12 mouse cellular contexts compared by ENCODE assay signal in genomic region chrX:12296264-12297053, GRCm38 (mm10).
A peak's percentile ranks its signal among the peaks of the same experiment; 100 is the strongest.
DNase-seq lines count a peak whose midpoint lies in the region; ATAC-seq lines count a peak whose summit lies in the region.
"Had no signal": no experiment of that assay in that cellular context is flagged by ENCODE, and none has a peak within 500 bp of the region (broad histone marks: within the 10 kb centered on the region; RNA-seq: fewer than 3 reads in every experiment).

No protein-coding gene starts in this region.

- H3K4me2 ChIP-seq in hindbrain, embryonic 12.5 days (replicated peaks): no peak overlapping the region
- peak overlapping the region; percentile 48 for H3K4me2 ChIP-seq in liver, embryonic 13.5 days
- no peak overlapping the region for H3K4me2 ChIP-seq in neural tube, embryonic 15.5 days
- H3K4me2 ChIP-seq: kidney, embryonic 15.5 days had no signal

- H3K9ac ChIP-seq in hindbrain, embryonic 12.5 days: no peak overlapping the region
- H3K9ac ChIP-seq in liver, embryonic 13.5 days: peak overlapping the region; percentile 56
- H3K9ac ChIP-seq in neural tube, embryonic 15.5 days (replicated peaks): no peak overlapping the region
- H3K9ac ChIP-seq: kidney, embryonic 15.5 days had no signal

- no peak overlapping the region for H3K27ac ChIP-seq in hindbrain, embryonic 12.5 days
- no peak overlapping the region for H3K27ac ChIP-seq in hindbrain, embryonic 10.5 days
- H3K27ac ChIP-seq in liver, embryonic 13.5 days: peak overlapping the region; percentile 91
- no peak overlapping the region for H3K27ac ChIP-seq in neural tube, embryonic 15.5 days (replicated peaks)
- H3K27ac ChIP-seq: kidney, embryonic 15.5 days had no signal

- no peak overlapping the region for H3K4me3 ChIP-seq in hindbrain, embryonic 12.5 days
- H3K4me3 ChIP-seq in hindbrain, embryonic 10.5 days: no peak overlapping the region
- H3K4me3 ChIP-seq in liver, embryonic 13.5 days (replicated peaks): peak overlapping the region; percentile 18; the same call in 1 of the 2 replicates
- no peak overlapping the region for H3K4me3 ChIP-seq in neural tube, embryonic 15.5 days (replicated peaks)
- H3K4me3 ChIP-seq: kidney, embryonic 15.5 days had no signal

- peaks cover 22% of the 10 kb centered on the region for H3K27me3 ChIP-seq in hindbrain, embryonic 12.5 days
- H3K27me3 ChIP-seq in hindbrain, embryonic 10.5 days (ENCODE audit: insufficient read depth, poor library complexity, severe bottlenecking): peaks cover 78% of the 10 kb centered on the region
- no peaks in the 10 kb centered on the region for H3K27me3 ChIP-seq in liver, embryonic 13.5 days
- 0 out of 2 replicates have a peak, but pooled peaks cover 6% of the 10 kb centered on the region for H3K27me3 ChIP-seq in neural tube, embryonic 15.5 days (replicated peaks)

- 67% methylated on average over 9 of the region's 9 CpGs for WGBS in hindbrain, embryonic 12.5 days
- 68% methylated on average over 9 of the region's 9 CpGs for WGBS in hindbrain, embryonic 10.5 days
- 30% methylated on average over 9 of the region's 9 CpGs for WGBS in liver, embryonic 13.5 days (ENCODE audit: insufficient replicate concordance)
- WGBS in neural tube, embryonic 15.5 days: 75% methylated on average over 9 of the region's 9 CpGs

- H3K4me1 ChIP-seq in hindbrain, embryonic 12.5 days: 0 out of 2 replicates have a peak, but pooled peaks cover 2% of the 10 kb centered on the region
- peaks cover 11% of the 10 kb centered on the region for H3K4me1 ChIP-seq in hindbrain, embryonic 10.5 days (replicated peaks)
- peaks cover 30% of the 10 kb centered on the region for H3K4me1 ChIP-seq in liver, embryonic 13.5 days (replicated peaks)
- H3K4me1 ChIP-seq in neural tube, embryonic 15.5 days: no peaks in the 10 kb centered on the region
- H3K4me1 ChIP-seq: kidney, embryonic 15.5 days had no signal

- ATAC-seq in hindbrain, embryonic 12.5 days (ENCODE audit: low FRiP score): 0 out of 2 replicates have a peak, but pooled peaks have one; percentile 38
- ATAC-seq in common myeloid progenitor, adult 5-6 weeks (replicated peaks; ENCODE audit: low read depth, poor library complexity, severe bottlenecking): peak; percentile 87
- ATAC-seq in liver, embryonic 13.5 days (ENCODE audit: low read depth): peak; percentile 98
- ATAC-seq in neural tube, embryonic 15.5 days (ENCODE audit: low FRiP score): peak; percentile 53; the same call in 1 of the 2 replicates

- DNase-seq in hindbrain, embryonic 10.5 days (ENCODE audit: low spot score): no peak
- DNase-seq in liver, embryonic 13.5 days: peak; percentile 67
- DNase-seq in urinary bladder, postnatal 10 days (ENCODE audit: low spot score): no peak
- no peak for DNase-seq in kidney, adult 8-10 months
- DNase-seq in adrenal gland, postnatal 36 days: no peak
- DNase-seq: gastrocnemius, postnatal 10 days; right cerebral cortex, postnatal 25 days; thymus, adult 2 months had no signal

- H3K36me3 ChIP-seq in hindbrain, embryonic 12.5 days: no peaks in the 10 kb centered on the region
- no peaks in the 10 kb centered on the region for H3K36me3 ChIP-seq in hindbrain, embryonic 10.5 days
- H3K36me3 ChIP-seq in liver, embryonic 13.5 days: no peaks in the 10 kb centered on the region
- H3K36me3 ChIP-seq in neural tube, embryonic 15.5 days: no peaks in the 10 kb centered on the region
- H3K36me3 ChIP-seq: kidney, embryonic 15.5 days had no signal

- no peaks in the 10 kb centered on the region for H3K9me3 ChIP-seq in hindbrain, embryonic 12.5 days (replicated peaks)
- no peaks in the 10 kb centered on the region for H3K9me3 ChIP-seq in hindbrain, embryonic 10.5 days
- H3K9me3 ChIP-seq in liver, embryonic 13.5 days (replicated peaks): no peaks in the 10 kb centered on the region
- no peaks in the 10 kb centered on the region for H3K9me3 ChIP-seq in neural tube, embryonic 15.5 days (replicated peaks)
- H3K9me3 ChIP-seq: kidney, embryonic 15.5 days had no signal

Comparison
In these comparisons a context has a peak if more than half of its experiments do, and no peak if none do; other contexts are left out.
1. ATAC-seq: peak in every context shown above with its lines; median percentile 98 in liver, embryonic 13.5 days; 87 in common myeloid progenitor, adult 5-6 weeks; 53 in neural tube, embryonic 15.5 days; 38 in hindbrain, embryonic 12.5 days.